In the genomic region with DNA sequence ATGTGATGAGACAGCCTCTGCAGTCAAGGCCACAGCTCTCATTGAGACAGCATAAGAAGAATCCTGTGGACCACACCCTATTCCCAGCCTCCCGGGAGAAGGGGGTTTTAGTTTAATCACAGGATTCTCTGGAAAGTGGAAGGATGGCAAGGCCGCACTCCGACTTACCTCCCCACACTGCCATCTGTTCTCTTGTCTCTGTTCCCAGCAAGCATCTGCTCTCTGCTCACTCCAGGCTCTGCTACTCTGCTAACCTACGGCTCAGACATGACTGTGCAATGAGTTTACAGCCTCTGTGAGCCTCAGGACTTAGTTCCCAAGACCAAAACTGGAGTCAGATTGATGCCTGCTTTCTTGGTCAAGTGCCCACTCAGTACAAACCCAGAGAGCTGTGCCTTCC, we compare ENCODE assay signal across 14 mouse cellular contexts. TPM values are rescaled to one million over a fixed set of nuclear protein-coding genes. Genes with fewer than 3 reads are reported as not detected.
DNase-seq lines count a peak whose midpoint lies in the region; ATAC-seq and TF ChIP-seq lines count a peak whose summit lies in the region.
"Had no signal": no experiment of that assay in that cellular context is flagged by ENCODE, and none has a peak within 500 bp of the region (broad histone marks: within the 10 kb centered on the region; RNA-seq: fewer than 3 reads in every experiment).

No protein-coding gene starts in this region.

- no peak overlapping the region for H3K4me2 ChIP-seq in forebrain, embryonic 14.5 days (ENCODE audit: low read length)
- no peak overlapping the region for H3K4me2 ChIP-seq in forebrain, embryonic 11.5 days (ENCODE audit: low read depth, low read length, severe bottlenecking)
- H3K4me2 ChIP-seq: heart, embryonic 13.5 days; liver, embryonic 12.5 days had no signal

- H3K36me3 ChIP-seq in forebrain, embryonic 14.5 days (ENCODE audit: control insufficient read depth, insufficient read depth, low read length) = no peaks in the 10 kb centered on the region
- H3K36me3 ChIP-seq in forebrain, embryonic 11.5 days (ENCODE audit: control insufficient read depth, insufficient read depth, low read length) = no peaks in the 10 kb centered on the region
- H3K36me3 ChIP-seq: heart, embryonic 13.5 days; liver, embryonic 12.5 days had no signal

- H3K4me1 ChIP-seq in forebrain, embryonic 14.5 days (ENCODE audit: control insufficient read depth, insufficient read depth, low read length) = no peaks in the 10 kb centered on the region; the same call in 1 of the 2 replicates
- no peaks in the 10 kb centered on the region for H3K4me1 ChIP-seq in forebrain, embryonic 11.5 days (replicated peaks; ENCODE audit: control insufficient read depth, insufficient read depth, low read length)
- H3K4me1 ChIP-seq in lung, adult 2 months (ENCODE audit: control insufficient read depth, insufficient read depth, low read length) = no peaks in the 10 kb centered on the region
- H3K4me1 ChIP-seq: heart, embryonic 13.5 days; liver, embryonic 12.5 days had no signal

- H3K4me3 ChIP-seq in forebrain, embryonic 14.5 days (ENCODE audit: low read depth, low read length) = no peak overlapping the region
- no peak overlapping the region for H3K4me3 ChIP-seq in forebrain, embryonic 11.5 days (ENCODE audit: low read depth, low read length)
- no peak overlapping the region for H3K4me3 ChIP-seq in lung, adult 2 months (replicated peaks; ENCODE audit: extremely low read depth, low read depth, low read length)
- H3K4me3 ChIP-seq: erythroblast, embryonic 14.5 days; heart, embryonic 13.5 days; liver, embryonic 12.5 days had no signal

- H3K27ac ChIP-seq in forebrain, embryonic 14.5 days (ENCODE audit: low read depth, low read length) = peak overlapping the region; percentile 40; the same call in 1 of the 2 replicates
- no peak overlapping the region for H3K27ac ChIP-seq in forebrain, embryonic 11.5 days (ENCODE audit: low read depth, low read length)
- H3K27ac ChIP-seq: heart, embryonic 13.5 days; liver, embryonic 12.5 days; macrophage had no signal

- 62% methylated on average over 4 of the region's 4 CpGs for WGBS in forebrain, embryonic 14.5 days
- WGBS in forebrain, embryonic 11.5 days = 82% methylated on average over 4 of the region's 4 CpGs
- 78% methylated on average over 4 of the region's 4 CpGs for WGBS in lung, adult 2 months

- no peaks in the 10 kb centered on the region for H3K27me3 ChIP-seq in forebrain, embryonic 14.5 days (replicated peaks; ENCODE audit: control insufficient read depth, insufficient read depth, low read length)
- no peaks in the 10 kb centered on the region for H3K27me3 ChIP-seq in forebrain, embryonic 11.5 days (ENCODE audit: control insufficient read depth, insufficient read depth, low read length)
- H3K27me3 ChIP-seq: heart, embryonic 13.5 days; liver, embryonic 12.5 days had no signal

- TF ChIP-seq POLR2A in lung, adult 2 months (IDR thresholded peaks at IDR 0.05; ENCODE audit: borderline replicate concordance, extremely low read depth, low read depth, low read length) = no peak

- TF ChIP-seq CTCF in lung, adult 2 months (IDR thresholded peaks at IDR 0.05; ENCODE audit: insufficient read depth, low read length) = no peak

- no peaks in the 10 kb centered on the region for H3K9me3 ChIP-seq in forebrain, embryonic 14.5 days (replicated peaks; ENCODE audit: control insufficient read depth, low read length)
- H3K9me3 ChIP-seq in forebrain, embryonic 11.5 days (ENCODE audit: control insufficient read depth, low read length) = no peaks in the 10 kb centered on the region
- H3K9me3 ChIP-seq: heart, embryonic 13.5 days; liver, embryonic 12.5 days had no signal

- ATAC-seq in forebrain, embryonic 14.5 days = peak; percentile 86; the same call in 1 of the 2 replicates
- no peak for ATAC-seq in forebrain, embryonic 11.5 days (replicated peaks; ENCODE audit: low FRiP score)
- ATAC-seq: intestine, postnatal 0 days; liver, embryonic 12.5 days had no signal

- peak; percentile 65 for DNase-seq in forebrain, embryonic 14.5 days (ENCODE audit: low spot score)
- DNase-seq in forebrain, embryonic 11.5 days (ENCODE audit: low spot score) = no peak
- peak; percentile 69 to 70 for DNase-seq in right cerebral cortex, adult 2 months (ENCODE audit: low spot score in 2 of 2)
- no peak for DNase-seq in right cerebral cortex, postnatal 14 days
- peak; percentile 28 to 39 for DNase-seq in layer of hippocampus, postnatal 10 days (ENCODE audit: low spot score in 2 of 2)
- DNase-seq in telencephalon, adult 2 months (ENCODE audit: low read depth, low spot score) = peak; percentile 82
- no peak for DNase-seq in thymus, postnatal 25 days
- DNase-seq in lung, adult 2 months = no peak

- no peak overlapping the region for H3K9ac ChIP-seq in forebrain, embryonic 14.5 days (ENCODE audit: low read length)
- no peak overlapping the region for H3K9ac ChIP-seq in forebrain, embryonic 11.5 days (ENCODE audit: low read length)
- H3K9ac ChIP-seq: heart, embryonic 13.5 days; liver, embryonic 12.5 days had no signal

RNA-seq across cellular contexts. Expression of gene Sv2b, which starts 43.8 kb away (rescaled TPM):
- polyA plus RNA-seq in forebrain, embryonic 14.5 days (2014; fragmentation: Nextera tagmentation; extraction: Ambion mirVana) = 8.4 and 10.4 TPM in 2 replicates
- polyA plus RNA-seq in forebrain, embryonic 11.5 days (2014; fragmentation: Nextera tagmentation; extraction: Ambion mirVana) = 2.5 TPM in 2 replicates
- 100 to 1,000 TPM; 230 to 237 TPM for total RNA-seq in layer of hippocampus, postnatal 10 days (2021)
- polyA plus RNA-seq in lung, adult 2 months (2012; rRNA removed) = 0.08 and 0.28 TPM in 2 replicates
- total RNA-seq: MEL had no signal
- polyA plus RNA-seq: erythroblast, embryonic 14.5 days; macrophage had no signal

Comparison
In these comparisons a context has a peak if more than half of its experiments do, and no peak if none do; other contexts are left out.
1. DNase-seq: peak in forebrain, embryonic 14.5 days (single experiment), right cerebral cortex, adult 2 months (2 of 2), layer of hippocampus, postnatal 10 days (2 of 2) and telencephalon, adult 2 months (single experiment); none in forebrain, embryonic 11.5 days (single experiment), right cerebral cortex, postnatal 14 days (single experiment), thymus, postnatal 25 days (single experiment) and lung, adult 2 months (single experiment).